ENCODE assay signal across 8 mouse cellular contexts in the genomic region with DNA sequence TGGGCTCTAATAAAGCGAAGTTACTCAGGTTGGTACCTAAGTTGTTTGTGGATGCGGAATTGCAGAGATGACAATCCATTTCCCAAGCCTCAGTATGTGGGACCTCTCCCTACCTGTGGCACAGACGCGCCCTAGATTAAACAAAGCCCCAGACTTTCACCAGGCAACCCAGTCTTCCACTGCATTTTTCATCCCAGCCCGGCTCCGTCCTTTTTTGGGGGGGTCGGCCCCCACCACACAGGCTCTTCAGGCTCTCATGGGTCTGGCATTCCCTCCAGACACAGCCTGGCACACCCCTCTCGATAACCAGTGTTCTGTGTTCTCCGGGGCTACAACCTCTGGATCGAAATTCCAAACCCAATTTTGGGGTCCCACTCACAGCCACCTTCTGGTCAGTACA. TPM values are rescaled to one million over a fixed set of nuclear protein-coding genes. Genes with fewer than 3 reads are reported as not detected.
DNase-seq lines count a peak whose midpoint lies in the region; ATAC-seq and TF ChIP-seq lines count a peak whose summit lies in the region.

No protein-coding gene starts in this region.

- no peaks in the 10 kb centered on the region for H3K27me3 ChIP-seq in kidney, adult 2 months (replicated peaks; ENCODE audit: control insufficient read depth, insufficient read depth, low read length)
- H3K27me3 ChIP-seq in embryonic facial prominence, embryonic 11.5 days (ENCODE audit: control insufficient read depth, insufficient read depth, low read length), result no peaks in the 10 kb centered on the region
- no peaks in the 10 kb centered on the region for H3K27me3 ChIP-seq in hindbrain, postnatal 0 days (ENCODE audit: insufficient read depth, low read length)
- H3K27me3 ChIP-seq in midbrain, embryonic 16.5 days (ENCODE audit: control insufficient read depth, insufficient read depth, low read depth, low read length), result no peaks in the 10 kb centered on the region

- H3K9ac ChIP-seq in embryonic facial prominence, embryonic 11.5 days (replicated peaks; ENCODE audit: low read length), result peak overlapping the region; percentile 51
- H3K9ac ChIP-seq in hindbrain, postnatal 0 days (replicated peaks; ENCODE audit: low read length), result peak overlapping the region; percentile 71
- peak overlapping the region; percentile 91 for H3K9ac ChIP-seq in midbrain, embryonic 16.5 days (ENCODE audit: low read depth, low read length)

- TF ChIP-seq POLR2A in kidney, adult 2 months (IDR thresholded peaks at IDR 0.05; ENCODE audit: low read depth, low read length), result no peak

- peaks cover 6% of the 10 kb centered on the region for H3K4me1 ChIP-seq in kidney, adult 2 months (ENCODE audit: control insufficient read depth, insufficient read depth, low read length)
- no peaks in the 10 kb centered on the region for H3K4me1 ChIP-seq in embryonic facial prominence, embryonic 11.5 days (ENCODE audit: control insufficient read depth, insufficient read depth, low read length)
- peaks cover 5% of the 10 kb centered on the region; the same call in 1 of the 2 replicates for H3K4me1 ChIP-seq in hindbrain, postnatal 0 days (ENCODE audit: insufficient read depth, low read length)
- H3K4me1 ChIP-seq in midbrain, embryonic 16.5 days (ENCODE audit: control insufficient read depth, insufficient read depth, low read length), result peaks cover 13% of the 10 kb centered on the region

- H3K4me3 ChIP-seq in kidney, adult 2 months (ENCODE audit: insufficient read depth, low read depth, low read length), result peak overlapping the region; percentile 61
- peak overlapping the region; percentile 60 for H3K4me3 ChIP-seq in embryonic facial prominence, embryonic 11.5 days (ENCODE audit: low read depth, low read length)
- peak overlapping the region; percentile 58 for H3K4me3 ChIP-seq in hindbrain, postnatal 0 days (ENCODE audit: low read length)
- peak overlapping the region; percentile 92 for H3K4me3 ChIP-seq in midbrain, embryonic 16.5 days (ENCODE audit: low read depth, low read length)

- H3K4me2 ChIP-seq in embryonic facial prominence, embryonic 11.5 days (ENCODE audit: low read depth, low read length), result peak overlapping the region; percentile 72
- H3K4me2 ChIP-seq in hindbrain, postnatal 0 days (ENCODE audit: low read depth, low read length), result peak overlapping the region; percentile 86
- H3K4me2 ChIP-seq in midbrain, embryonic 16.5 days (ENCODE audit: low read length), result peak overlapping the region; percentile 87

- no peak for DNase-seq in kidney, adult 2 months
- DNase-seq in kidney, adult 9 months, result no peak
- peak; percentile 4 for DNase-seq in embryonic facial prominence, embryonic 11.5 days (ENCODE audit: low spot score)
- peak; percentile 5 for DNase-seq in hindbrain, postnatal 0 days (ENCODE audit: low spot score)
- no peak for DNase-seq in thymus, postnatal 36 days
- DNase-seq in gastrocnemius, postnatal 25 days, result no peak
- no peak for DNase-seq in thymus, adult 18-20 months

- H3K36me3 ChIP-seq in kidney, adult 2 months (ENCODE audit: control insufficient read depth, insufficient read depth, low read length), result no peaks in the 10 kb centered on the region
- H3K36me3 ChIP-seq in embryonic facial prominence, embryonic 11.5 days (replicated peaks; ENCODE audit: control insufficient read depth, insufficient read depth, low read depth, low read length), result no peaks in the 10 kb centered on the region
- H3K36me3 ChIP-seq in hindbrain, postnatal 0 days (ENCODE audit: insufficient read depth, low read length), result no peaks in the 10 kb centered on the region
- no peaks in the 10 kb centered on the region for H3K36me3 ChIP-seq in midbrain, embryonic 16.5 days (ENCODE audit: control insufficient read depth, insufficient read depth, low read length)

- no peak for TF ChIP-seq CTCF in kidney, adult 2 months (conservative IDR thresholded peaks at IDR 0.05; ENCODE audit: insufficient read depth, insufficient read length, low read depth, low read length)
- no peak for TF ChIP-seq CTCF in hindbrain, postnatal 0 days (IDR thresholded peaks at IDR 0.05; ENCODE audit: low read depth)

- 11% methylated on average over 10 of the region's 10 CpGs for WGBS in kidney, adult 2 months
- 10% methylated on average over 10 of the region's 10 CpGs for WGBS in embryonic facial prominence, embryonic 11.5 days
- 7% methylated on average over 10 of the region's 10 CpGs for WGBS in hindbrain, postnatal 0 days
- 5% methylated on average over 10 of the region's 10 CpGs for WGBS in midbrain, embryonic 16.5 days

- no peak for ATAC-seq in embryonic facial prominence, embryonic 11.5 days (replicated peaks; ENCODE audit: insufficient number of reproducible peaks, low FRiP score, low TSS enrichment, low read depth)
- ATAC-seq in hindbrain, postnatal 0 days, result no peak
- no peak for ATAC-seq in midbrain, embryonic 16.5 days

- H3K9me3 ChIP-seq in embryonic facial prominence, embryonic 11.5 days (replicated peaks; ENCODE audit: control insufficient read depth, low read length), result no peaks in the 10 kb centered on the region
- H3K9me3 ChIP-seq in hindbrain, postnatal 0 days (ENCODE audit: low read length), result no peaks in the 10 kb centered on the region
- no peaks in the 10 kb centered on the region for H3K9me3 ChIP-seq in midbrain, embryonic 16.5 days (replicated peaks; ENCODE audit: control insufficient read depth, low read length, poor library complexity, severe bottlenecking)

- no peak overlapping the region for H3K27ac ChIP-seq in kidney, adult 2 months (ENCODE audit: insufficient read depth, low read depth, low read length)
- no peak overlapping the region for H3K27ac ChIP-seq in embryonic facial prominence, embryonic 11.5 days (replicated peaks; ENCODE audit: low read depth, low read length)
- H3K27ac ChIP-seq in hindbrain, postnatal 0 days, result peak overlapping the region; percentile 72; the same call in 1 of the 2 replicates
- H3K27ac ChIP-seq in midbrain, embryonic 16.5 days (ENCODE audit: low read length), result peak overlapping the region; percentile 86

RNA-seq across cellular contexts. Expression of a gene that starts 0.5 kb away (rescaled TPM):
- 25.9 and 26.3 TPM in 2 replicates for polyA plus RNA-seq in kidney, adult 2 months (2012; rRNA removed)
- polyA plus RNA-seq in embryonic facial prominence, embryonic 11.5 days (2014; fragmentation: Nextera tagmentation; extraction: Ambion mirVana), result 42.8 and 48.9 TPM in 2 replicates
- 42.9 and 48.5 TPM in 2 replicates for total RNA-seq in hindbrain, postnatal 0 days (2014; rRNA removed)
- polyA plus RNA-seq in hindbrain, postnatal 0 days (2015; fragmentation: Nextera tagmentation; extraction: Ambion mirVana), result 98.0 and 108 TPM in 2 replicates
- polyA plus RNA-seq in midbrain, embryonic 16.5 days (2015; fragmentation: Nextera tagmentation; extraction: Ambion mirVana), result 160 and 163 TPM in 2 replicates
- 1 to 10 TPM; 1.2 to 1.8 TPM for total RNA-seq in gastrocnemius, postnatal 25 days (2021)

RNA-seq across cellular contexts. Expression of a gene that starts 4.6 kb away (rescaled TPM):
- polyA plus RNA-seq in kidney, adult 2 months (2012; rRNA removed), result 41.7 and 45.4 TPM in 2 replicates
- 22.4 and 24.3 TPM in 2 replicates for polyA plus RNA-seq in embryonic facial prominence, embryonic 11.5 days (2014; fragmentation: Nextera tagmentation; extraction: Ambion mirVana)
- total RNA-seq in hindbrain, postnatal 0 days (2014; rRNA removed), result 18.3 and 21.7 TPM in 2 replicates
- 33.9 and 36.4 TPM in 2 replicates for polyA plus RNA-seq in hindbrain, postnatal 0 days (2015; fragmentation: Nextera tagmentation; extraction: Ambion mirVana)
- 27.8 and 28.5 TPM in 2 replicates for polyA plus RNA-seq in midbrain, embryonic 16.5 days (2015; fragmentation: Nextera tagmentation; extraction: Ambion mirVana)
- 10 to 100 TPM; 10.4 to 12.2 TPM for total RNA-seq in gastrocnemius, postnatal 25 days (2021)

RNA-seq across cellular contexts. Expression of a gene that starts 33.6 kb away (rescaled TPM):
- 3.6 and 5.1 TPM in 2 replicates for polyA plus RNA-seq in kidney, adult 2 months (2012; rRNA removed)
- not detected in 2 replicates for polyA plus RNA-seq in embryonic facial prominence, embryonic 11.5 days (2014; fragmentation: Nextera tagmentation; extraction: Ambion mirVana)
- 0.61 and 1.6 TPM in 2 replicates for total RNA-seq in hindbrain, postnatal 0 days (2014; rRNA removed)
- not detected in 2 replicates for polyA plus RNA-seq in hindbrain, postnatal 0 days (2015; fragmentation: Nextera tagmentation; extraction: Ambion mirVana)
- not detected in 2 replicates for polyA plus RNA-seq in midbrain, embryonic 16.5 days (2015; fragmentation: Nextera tagmentation; extraction: Ambion mirVana)
- total RNA-seq in gastrocnemius, postnatal 25 days (2021), result under 1 TPM; 0.20 to 0.32 TPM

RNA-seq across cellular contexts. Expression of a gene that starts 40.3 kb away (rescaled TPM):
- polyA plus RNA-seq in kidney, adult 2 months (2012; rRNA removed), result 167 and 177 TPM in 2 replicates
- polyA plus RNA-seq in embryonic facial prominence, embryonic 11.5 days (2014; fragmentation: Nextera tagmentation; extraction: Ambion mirVana), result 1.1 and 1.2 TPM in 2 replicates
- 2.2 and 3.6 TPM in 2 replicates for total RNA-seq in hindbrain, postnatal 0 days (2014; rRNA removed)
- polyA plus RNA-seq in hindbrain, postnatal 0 days (2015; fragmentation: Nextera tagmentation; extraction: Ambion mirVana), result 3.9 and 4.6 TPM in 2 replicates
- polyA plus RNA-seq in midbrain, embryonic 16.5 days (2015; fragmentation: Nextera tagmentation; extraction: Ambion mirVana), result 1.6 and 1.7 TPM in 2 replicates
- 1 to 10 TPM; 2.1 to 2.3 TPM for total RNA-seq in gastrocnemius, postnatal 25 days (2021)

RNA-seq across cellular contexts. Expression of a gene that starts 43.2 kb away (rescaled TPM):
- 17.5 and 19.5 TPM in 2 replicates for polyA plus RNA-seq in kidney, adult 2 months (2012; rRNA removed)
- polyA plus RNA-seq in embryonic facial prominence, embryonic 11.5 days (2014; fragmentation: Nextera tagmentation; extraction: Ambion mirVana), result 22.1 and 22.9 TPM in 2 replicates
- 13.5 and 23.7 TPM in 2 replicates for total RNA-seq in hindbrain, postnatal 0 days (2014; rRNA removed)
- 16.4 and 18.0 TPM in 2 replicates for polyA plus RNA-seq in hindbrain, postnatal 0 days (2015; fragmentation: Nextera tagmentation; extraction: Ambion mirVana)
- polyA plus RNA-seq in midbrain, embryonic 16.5 days (2015; fragmentation: Nextera tagmentation; extraction: Ambion mirVana), result 4.9 and 8.3 TPM in 2 replicates
- 1 to 10 TPM; 8.4 to 9.3 TPM for total RNA-seq in gastrocnemius, postnatal 25 days (2021)

Comparison
In these comparisons a context has a peak if more than half of its experiments do, and no peak if none do; other contexts are left out.
1. DNase-seq: peak in embryonic facial prominence, embryonic 11.5 days (single experiment) and hindbrain, postnatal 0 days (single experiment); none in kidney, adult 2 months (single experiment), kidney, adult 9 months (single experiment), thymus, postnatal 36 days (0 of 2), gastrocnemius, postnatal 25 days (single experiment) and thymus, adult 18-20 months (0 of 2).
2. H3K27ac ChIP-seq: peak in hindbrain, postnatal 0 days (single experiment) and midbrain, embryonic 16.5 days (single experiment); none in kidney, adult 2 months (single experiment) and embryonic facial prominence, embryonic 11.5 days (single experiment).
3. Peak in every context shown above with its lines, with median percentiles within 50 percentile points of each other: H3K4me3 ChIP-seq, H3K4me2 ChIP-seq and H3K9ac ChIP-seq.